Mouse (Mus musculus) kidney, adult 2 months (tissue): ENCODE measurements around the gene Kcmf1.

Source experiments
- CTCF ChIP-seq: fragments of 200-500 bp; conservative IDR thresholded peaks from 2 replicates; pipeline ENCODE4 v1.5.1; 2011; ENCODE audit warnings: low read depth, mild to moderate bottlenecking, control low read depth, low read length, moderate library complexity, mixed read lengths; ENCODE audit not compliant: insufficient read depth, insufficient read length
- POLR2A ChIP-seq: fragments of 200-500 bp; IDR thresholded peaks from one replicate; pipeline ENCODE4 v1.6.1; 2011; ENCODE audit warnings: low read depth, low read length, control low read depth

DNA sequence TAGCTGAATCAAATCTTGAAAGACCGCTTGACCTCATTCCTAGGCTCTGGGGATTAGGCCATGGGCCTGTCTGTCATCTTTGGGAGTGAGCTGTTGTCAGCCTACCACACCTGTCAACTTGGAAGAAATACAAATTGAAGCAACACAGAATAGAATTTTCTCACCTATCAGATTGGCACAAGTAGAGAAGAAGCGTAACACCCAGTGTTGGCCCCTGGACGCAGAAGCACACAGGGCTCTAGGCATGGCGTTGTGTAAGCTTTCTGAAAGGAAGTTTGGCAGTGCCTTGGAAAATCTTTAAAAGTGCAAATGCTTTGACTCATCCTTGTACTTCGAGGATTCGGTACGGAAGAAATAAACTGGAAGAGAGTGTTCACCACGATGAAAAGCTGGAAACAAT, 107.1 kb downstream of the Kcmf1 start:
- no peak for TF ChIP-seq CTCF
- TF ChIP-seq POLR2A = no peak
